Mouse (Mus musculus): ENCODE data around the gene Alyref2. TPM values are rescaled to one million over a fixed set of nuclear protein-coding genes. Genes with fewer than 3 reads are reported as not detected.

Alyref2 gene
- total RNA-seq, 2 experiments from 2014 or later = 6.2 to 7.2 TPM

GRCm38 (mm10) chr1:171504586-171504985 is 1.3 kb downstream of the Alyref2 start:
- Histone ChIP-seq H3K27ac (peak overlapping the region; percentile 95; the same call in 1 of the 2 replicates), H3K4me3 (peak overlapping the region; percentile 82)
- no peak for DNase-seq (ENCODE audit: low spot score in 2 of 2)
- TF ChIP-seq CTCF (conservative IDR thresholded peaks at IDR 0.05) = no peak

GRCm38 (mm10) chr1:171513234-171513633 is 10.0 kb downstream of the Alyref2 start:
- Histone ChIP-seq H3K4me3 (no peak overlapping the region), H3K27ac (no peak overlapping the region)
- DNase-seq (ENCODE audit: low spot score in 2 of 2) = no peak
- TF ChIP-seq CTCF (conservative IDR thresholded peaks at IDR 0.05) = peak; percentile 40

- Histone ChIP-seq H3K27ac (no peak overlapping the region), H3K4me3 (no peak overlapping the region)
- DNase-seq (ENCODE audit: low spot score in 2 of 2) = no peak
- no peak for TF ChIP-seq CTCF (conservative IDR thresholded peaks at IDR 0.05)
These were observed 10.5 kb downstream of the Alyref2 start for GRCm38 (mm10) chr1:171513760-171514159.

- no peak for TF ChIP-seq CTCF (conservative IDR thresholded peaks at IDR 0.05)
- Histone ChIP-seq H3K4me3 (no peak overlapping the region), H3K27ac (no peak overlapping the region)
- DNase-seq (ENCODE audit: low spot score in 2 of 2) = no peak
These were observed 11.8 kb downstream of the Alyref2 start for GRCm38 (mm10) chr1:171515039-171515438.

- no peak for TF ChIP-seq CTCF (conservative IDR thresholded peaks at IDR 0.05)
- H3K27ac ChIP-seq = no peak overlapping the region
- H3K4me3 ChIP-seq = no peak overlapping the region
- DNase-seq (ENCODE audit: low spot score in 2 of 2) = no peak
These were observed 12.3 kb downstream of the Alyref2 start for GRCm38 (mm10) chr1:171515557-171515956.

- Histone ChIP-seq H3K4me3 (no peak overlapping the region), H3K27ac (no peak overlapping the region)
- TF ChIP-seq CTCF (conservative IDR thresholded peaks at IDR 0.05) = no peak
- no peak for DNase-seq (ENCODE audit: low spot score in 2 of 2)
These were observed 28.1 kb downstream of the Alyref2 start for GRCm38 (mm10) chr1:171531367-171531766.

GRCm38 (mm10) chr1:171532830-171533229 is 29.6 kb downstream of the Alyref2 start:
- DNase-seq (ENCODE audit: low spot score in 2 of 2) = no peak
- no peak for TF ChIP-seq CTCF (conservative IDR thresholded peaks at IDR 0.05)
- no peak overlapping the region for H3K27ac ChIP-seq

GRCm38 (mm10) chr1:171534557-171534956 is 31.3 kb downstream of the Alyref2 start:
- Histone ChIP-seq H3K4me3 (no peak overlapping the region), H3K27ac (no peak overlapping the region)
- TF ChIP-seq CTCF (conservative IDR thresholded peaks at IDR 0.05) = no peak
- DNase-seq (ENCODE audit: low spot score in 2 of 2) = no peak

More at GRCm38 (mm10) chr1:171532830-171533229, 29.6 kb downstream of the Alyref2 start:
- no peak overlapping the region for H3K4me3 ChIP-seq

- TF ChIP-seq CTCF (conservative IDR thresholded peaks at IDR 0.05) = no peak
- DNase-seq (ENCODE audit: low spot score in 2 of 2) = no peak
- H3K27ac ChIP-seq = no peak within 1 kb of the TSS
These were observed 31.9 kb downstream of the Alyref2 start, which contains the start of gene Itln1 for GRCm38 (mm10) chr1:171535194-171535593. Gene Itln1 (minus strand): TSS chr1:171535294.

GRCm38 (mm10) chr1:171540694-171541093 is 37.4 kb downstream of the Alyref2 start:
- DNase-seq (ENCODE audit: low spot score in 2 of 2) = no peak
- no peak overlapping the region for H3K4me3 ChIP-seq
- no peak overlapping the region for H3K27ac ChIP-seq
- no peak for TF ChIP-seq CTCF (conservative IDR thresholded peaks at IDR 0.05)

More at GRCm38 (mm10) chr1:171535194-171535593, 31.9 kb downstream of the Alyref2 start, which contains the start of gene Itln1:
- no peak within 1 kb of the TSS for H3K4me3 ChIP-seq

GRCm38 (mm10) chr1:171551326-171551725 is 48.0 kb downstream of the Alyref2 start:
- no peak for TF ChIP-seq CTCF (conservative IDR thresholded peaks at IDR 0.05)
- DNase-seq (ENCODE audit: low spot score in 2 of 2) = no peak
- no peak overlapping the region for H3K27ac ChIP-seq
- H3K4me3 ChIP-seq = no peak overlapping the region

- Histone ChIP-seq H3K27ac (no peak overlapping the region), H3K4me3 (no peak overlapping the region)
- no peak for TF ChIP-seq CTCF (conservative IDR thresholded peaks at IDR 0.05)
- no peak for DNase-seq (ENCODE audit: low spot score in 2 of 2)
These were observed 49.0 kb downstream of the Alyref2 start for GRCm38 (mm10) chr1:171552230-171552629.

- DNase-seq (ENCODE audit: low spot score in 2 of 2) = no peak
- no peak overlapping the region for H3K4me3 ChIP-seq
- no peak overlapping the region for H3K27ac ChIP-seq
- no peak for TF ChIP-seq CTCF (conservative IDR thresholded peaks at IDR 0.05)
These were observed 50.4 kb downstream of the Alyref2 start for GRCm38 (mm10) chr1:171553359-171554341.

Other genes with a start within 250 kb of the Alyref2 start
- 10 to 100 TPM; 73.1 to 79.3 TPM for gene B4galt3, start 233.2 kb upstream of the Alyref2 start, total RNA-seq (2021)
- gene Ppox, start 222.3 kb upstream of the Alyref2 start, total RNA-seq (2021) = 10 to 100 TPM; 31.2 to 42.1 TPM
- gene Usp21, start 215.5 kb upstream of the Alyref2 start, total RNA-seq (2021) = 10 to 100 TPM; 61.9 to 76.6 TPM
- 100 to 1,000 TPM; 105 to 113 TPM for gene Ufc1, start 208.5 kb upstream of the Alyref2 start, total RNA-seq (2021)
- gene Dedd, start 174.3 kb upstream of the Alyref2 start, total RNA-seq (2021) = 10 to 100 TPM; 36.1 to 37.4 TPM
- 10 to 100 TPM; 42.8 to 45.9 TPM for gene Nit1, start 157.8 kb upstream of the Alyref2 start, total RNA-seq (2021)
- gene Pfdn2, start 157.8 kb upstream of the Alyref2 start, total RNA-seq (2021) = 100 to 1,000 TPM; 154 to 163 TPM
- gene Klhdc9, start 142.7 kb upstream of the Alyref2 start, total RNA-seq (2021) = 1 to 10 TPM; 7.7 to 8.7 TPM
- gene Nectin4, start 133.4 kb upstream of the Alyref2 start, total RNA-seq (2021) = 1 to 10 TPM; 5.1 to 6.1 TPM
- gene Arhgap30, start 114.5 kb upstream of the Alyref2 start, total RNA-seq (2021) = 1 to 10 TPM; 1.9 to 2.2 TPM
- 100 to 1,000 TPM; 126 to 128 TPM for gene Usf1, start 92.2 kb upstream of the Alyref2 start, total RNA-seq (2021)
- 1 to 10 TPM; 4.1 to 5.6 TPM for gene Tstd1, start 84.6 kb upstream of the Alyref2 start, total RNA-seq (2021)
- gene F11r, start 65.9 kb upstream of the Alyref2 start, total RNA-seq (2021) = 1 to 10 TPM; 5.7 to 6.9 TPM
- gene Itln1, start 31.8 kb downstream of the Alyref2 start, total RNA-seq (2021) = not detected
- not detected for gene Cd244a, start 55.7 kb downstream of the Alyref2 start, total RNA-seq (2021)
- gene Ly9, start 103.9 kb downstream of the Alyref2 start, total RNA-seq (2021) = not detected
- not detected for gene Slamf7, start 149.6 kb downstream of the Alyref2 start, total RNA-seq (2021)
- not detected for gene Cd48, start 178.5 kb downstream of the Alyref2 start, total RNA-seq (2021)

All from layer of hippocampus, adult 2 months (tissue).